Mouse (Mus musculus) brain, embryonic 14.5 days (tissue): ENCODE results near the gene Plekha5.

Source experiments
- CTCF ChIP-seq: fragments of 200-500 bp; IDR thresholded peaks from 2 replicates; pipeline ENCODE4 v1.5.1; 2012; ENCODE audit warnings: inconsistent platforms, mild to moderate bottlenecking, moderate library complexity, borderline replicate concordance; ENCODE audit not compliant: insufficient read depth, insufficient read length; ENCODE audit errors: extremely low read depth
- POLR2A ChIP-seq: fragments of 200-500 bp; IDR thresholded peaks from 2 replicates; pipeline ENCODE4 v1.6.1; 2012; ENCODE audit warnings: mild to moderate bottlenecking, inconsistent platforms, borderline replicate concordance; ENCODE audit not compliant: poor library complexity, insufficient read depth, insufficient read length, severe bottlenecking; ENCODE audit errors: extremely low read depth

DNA sequence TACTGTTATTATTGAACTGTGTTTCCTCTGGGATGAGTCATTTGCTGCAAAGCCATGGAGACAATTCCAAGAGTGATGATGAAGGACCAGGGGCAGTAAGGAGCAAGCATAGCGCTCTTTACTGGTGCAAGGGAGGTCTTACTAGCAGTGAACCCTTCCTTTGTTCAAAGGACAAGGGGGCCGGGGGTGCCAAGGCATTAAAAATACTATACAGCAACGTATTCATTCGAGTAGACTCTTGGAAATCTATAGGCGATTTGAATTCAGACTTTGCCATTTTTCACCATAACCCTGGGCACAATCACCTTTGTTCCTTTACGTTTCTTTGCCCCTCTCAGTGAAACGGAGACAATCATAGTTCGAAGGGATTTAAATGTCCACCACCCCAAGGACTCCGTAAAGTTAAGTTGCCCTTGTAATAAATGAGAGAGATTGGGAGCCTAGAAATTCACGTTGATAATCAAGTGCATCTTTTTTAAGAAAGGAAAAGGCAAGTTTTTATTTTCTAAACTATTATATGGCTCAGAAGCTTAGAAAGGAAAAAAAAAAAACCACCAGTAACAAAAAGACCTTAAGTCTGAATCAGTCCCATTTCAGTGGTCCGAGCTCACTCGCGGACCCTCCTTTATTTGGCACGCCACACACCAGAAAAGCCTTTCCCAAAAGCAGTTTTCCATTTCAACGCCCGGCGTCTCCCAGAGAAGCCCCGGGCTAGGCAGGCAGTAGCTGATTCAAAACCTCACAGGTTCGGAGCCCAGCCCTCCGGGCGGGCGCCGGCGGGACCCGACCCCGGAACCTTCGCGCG is 611 bp upstream of the Plekha5 start:
- TF ChIP-seq CTCF = no peak
- no peak for TF ChIP-seq POLR2A
